Mouse (Mus musculus): ENCODE data around the gene Gm6034. TPM values are rescaled to one million over a fixed set of nuclear protein-coding genes. Genes with fewer than 3 reads are reported as not detected.
"Not testable (repeated sequence)": the region's sequence is repeated elsewhere in the genome, so short reads cannot be mapped to it uniquely, and the experiment has no call there.

Gm6034 gene
- not detected in 2 replicates for polyA plus RNA-seq (2015; fragmentation: Nextera tagmentation; extraction: Ambion mirVana)

DNA sequence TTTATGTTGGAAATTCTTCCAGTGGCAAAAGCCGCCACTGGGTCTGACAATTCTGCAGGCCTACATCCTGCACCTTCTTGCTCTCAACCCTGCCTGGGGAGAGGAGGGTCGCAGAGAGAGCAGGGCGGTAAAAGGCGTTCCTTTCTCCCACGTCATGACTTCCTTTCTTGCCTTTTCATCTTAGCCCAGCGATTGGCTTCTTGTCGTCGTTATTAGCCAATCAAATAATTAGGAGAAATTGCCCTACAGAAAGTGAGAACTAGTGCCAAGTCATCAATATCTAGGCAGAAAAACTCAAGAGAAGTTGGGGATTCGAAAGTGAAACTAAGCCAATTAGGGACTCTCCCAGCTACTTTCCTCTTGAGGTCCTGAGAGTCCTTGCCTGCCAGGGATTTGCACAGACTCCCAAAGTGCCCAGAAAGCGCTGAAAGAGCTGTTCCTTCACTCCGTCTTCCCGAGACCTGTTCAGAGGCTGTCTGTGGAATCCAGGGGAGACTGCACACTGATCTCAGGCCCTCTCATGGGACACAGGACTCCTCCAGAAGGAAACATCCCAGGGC, at the start of gene Gm6034, which contains the start of gene H2-T22:
TSS of gene Gm6034 (plus strand) at position 352 of the 560 bp plus-strand sequence.
TSS of gene H2-T22 (minus strand) at position 138 of the 560 bp plus-strand sequence.
- not testable (repeated sequence) for H3K36me3 ChIP-seq (ENCODE audit: insufficient read depth, low read length); H3K27me3 ChIP-seq (replicated peaks; ENCODE audit: insufficient read depth, low read length); H3K4me1 ChIP-seq (ENCODE audit: insufficient read depth, low read depth, low read length); H3K9me3 ChIP-seq (ENCODE audit: low read length)
- Histone ChIP-seq H3K27ac (ENCODE audit: low read length) (peak within 1 kb of the TSS; percentile 62; the same call in 1 of the 2 replicates), H3K9ac (replicated peaks; ENCODE audit: low read depth) (peak within 1 kb of the TSS; percentile 29), H3K4me3 (ENCODE audit: low read depth, low read length) (peak within 1 kb of the TSS; percentile 37), H3K4me2 (replicated peaks; ENCODE audit: low read depth, low read length) (peak within 1 kb of the TSS; percentile 58)
- peak; percentile 97 for ATAC-seq
- WGBS, result 1% methylated on average over 12 of the region's 12 CpGs
- peak; percentile 98 for DNase-seq (ENCODE audit: low spot score)
- TF ChIP-seq EP300 (IDR thresholded peaks at IDR 0.05), result 0 out of 2 replicates have a peak, but pooled peaks have one; percentile 25

DNA sequence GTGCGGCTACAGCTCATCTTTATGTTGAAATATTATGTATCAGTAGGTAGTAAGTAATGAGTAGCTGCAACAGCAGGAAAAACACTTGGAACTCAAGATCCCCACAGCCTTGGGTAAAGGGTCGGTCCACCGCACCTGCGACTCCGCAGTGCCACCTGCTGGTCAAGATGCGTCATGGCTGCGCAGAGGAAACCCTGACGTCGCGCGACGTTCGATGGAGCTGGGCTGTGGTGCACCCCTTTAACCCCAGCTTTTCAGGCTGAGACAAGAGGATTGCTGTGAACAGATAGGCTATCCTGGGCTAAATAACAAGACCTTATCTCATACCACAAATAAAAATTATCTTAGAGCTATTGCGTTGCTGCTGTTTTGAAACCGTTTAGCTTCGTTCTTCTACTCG, 49.1 kb upstream of the Gm6034 start:
- H3K27ac ChIP-seq (ENCODE audit: low read length), result no peak overlapping the region
- H3K4me1 ChIP-seq (ENCODE audit: insufficient read depth, low read depth, low read length), result no peaks in the 10 kb centered on the region
- DNase-seq (ENCODE audit: low spot score), result peak; percentile 91
- peak; percentile 78 for ATAC-seq
- H3K36me3 ChIP-seq (ENCODE audit: insufficient read depth, low read length), result peaks cover 7% of the 10 kb centered on the region; the same call in 1 of the 2 replicates
- 4% methylated on average over 17 of the region's 17 CpGs for WGBS
- no peak overlapping the region; the same call in 1 of the 2 replicates for H3K4me3 ChIP-seq (ENCODE audit: low read depth, low read length)
- H3K9ac ChIP-seq (replicated peaks; ENCODE audit: low read depth), result no peak overlapping the region
- peak overlapping the region; percentile 64; the same call in 1 of the 2 replicates for H3K4me2 ChIP-seq (replicated peaks; ENCODE audit: low read depth, low read length)
- no peaks in the 10 kb centered on the region for H3K9me3 ChIP-seq (ENCODE audit: low read length)
- H3K27me3 ChIP-seq (replicated peaks; ENCODE audit: insufficient read depth, low read length), result no peaks in the 10 kb centered on the region
- TF ChIP-seq CTCF (IDR thresholded peaks at IDR 0.05), result peak; percentile 100
- no peak for TF ChIP-seq EP300 (IDR thresholded peaks at IDR 0.05)

DNA sequence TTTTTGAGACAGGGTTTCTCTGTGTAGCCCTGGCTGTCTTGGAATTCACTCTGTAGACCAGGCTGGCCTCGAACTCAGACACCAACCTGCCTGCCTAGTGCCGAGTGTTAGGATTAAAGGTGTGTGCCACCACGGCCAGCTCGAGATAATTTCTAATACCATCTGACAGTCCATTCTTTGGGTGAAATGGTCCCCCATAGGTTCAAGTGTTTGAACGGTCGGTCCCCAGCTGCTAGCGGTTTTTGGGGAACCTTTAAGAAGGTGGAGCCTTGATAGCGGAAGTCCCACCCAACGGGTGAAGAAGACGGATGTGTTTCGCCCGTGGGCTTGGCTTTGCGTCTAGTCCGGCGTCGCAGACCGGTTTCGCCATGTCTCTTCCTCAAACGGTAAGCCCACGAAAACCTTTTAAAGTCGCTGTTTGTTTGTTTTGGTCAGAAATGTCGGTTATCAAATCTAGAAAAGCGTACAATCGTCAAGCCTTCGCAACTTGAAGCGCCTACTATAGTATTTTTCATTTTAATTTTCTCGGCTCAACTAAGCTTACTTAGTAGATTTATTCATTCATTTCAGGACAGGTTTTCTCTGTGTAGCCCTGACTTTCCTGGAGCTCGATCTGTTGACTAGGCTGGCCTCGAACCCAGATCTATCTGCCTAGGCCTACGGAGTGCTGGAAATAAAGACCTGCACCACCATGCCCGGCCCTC, 48.4 kb upstream of the Gm6034 start:
- Histone ChIP-seq H3K27ac (ENCODE audit: low read length) (peak overlapping the region; percentile 17), H3K27me3 (replicated peaks; ENCODE audit: insufficient read depth, low read length) (no peaks in the 10 kb centered on the region), H3K4me2 (replicated peaks; ENCODE audit: low read depth, low read length) (peak overlapping the region; percentile 64), H3K9me3 (ENCODE audit: low read length) (no peaks in the 10 kb centered on the region), H3K4me3 (ENCODE audit: low read depth, low read length) (peak overlapping the region; percentile 44), H3K4me1 (ENCODE audit: insufficient read depth, low read depth, low read length) (no peaks in the 10 kb centered on the region), H3K9ac (replicated peaks; ENCODE audit: low read depth) (peak overlapping the region; percentile 48), H3K36me3 (ENCODE audit: insufficient read depth, low read length) (peaks cover under 1% of the 10 kb centered on the region; the same call in 1 of the 2 replicates)
- ATAC-seq (peak; percentile 74), DNase-seq (ENCODE audit: low spot score) (peak; percentile 95)
- WGBS, result 4% methylated on average over 31 of the region's 31 CpGs
- TF ChIP-seq EP300 (IDR thresholded peaks at IDR 0.05), result no peak
- TF ChIP-seq CTCF (IDR thresholded peaks at IDR 0.05), result no peak

DNA sequence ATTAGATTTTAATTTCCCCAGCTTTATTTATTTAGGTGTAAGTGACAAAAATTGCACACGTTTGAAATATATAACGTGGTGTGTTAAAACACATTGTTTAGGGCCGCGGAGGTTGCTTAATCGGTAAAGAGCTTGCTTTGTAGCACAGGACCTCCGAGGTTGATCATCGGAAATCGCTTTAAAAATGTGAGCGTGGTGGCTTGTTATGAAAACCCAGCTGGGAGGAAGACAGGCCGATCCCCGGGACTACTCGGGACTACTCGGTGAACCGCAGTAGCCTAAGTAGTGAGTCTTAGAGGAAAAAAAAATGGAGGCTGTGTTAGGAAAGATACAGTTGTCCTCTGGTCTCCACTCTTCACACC, 47.9 kb upstream of the Gm6034 start:
- Histone ChIP-seq H3K27ac (ENCODE audit: low read length) (peak overlapping the region; percentile 17), H3K9me3 (ENCODE audit: low read length) (no peaks in the 10 kb centered on the region), H3K4me1 (ENCODE audit: insufficient read depth, low read depth, low read length) (no peaks in the 10 kb centered on the region), H3K27me3 (replicated peaks; ENCODE audit: insufficient read depth, low read length) (no peaks in the 10 kb centered on the region), H3K9ac (replicated peaks; ENCODE audit: low read depth) (peak overlapping the region; percentile 48), H3K36me3 (ENCODE audit: insufficient read depth, low read length) (no peaks in the 10 kb centered on the region), H3K4me2 (replicated peaks; ENCODE audit: low read depth, low read length) (peak overlapping the region; percentile 64), H3K4me3 (ENCODE audit: low read depth, low read length) (peak overlapping the region; percentile 44)
- WGBS, result 3% methylated on average over 14 of the region's 14 CpGs
- ATAC-seq (no peak), DNase-seq (ENCODE audit: low spot score) (peak; percentile 30)
- TF ChIP-seq CTCF (IDR thresholded peaks at IDR 0.05) (no peak), EP300 (IDR thresholded peaks at IDR 0.05) (no peak)

DNA sequence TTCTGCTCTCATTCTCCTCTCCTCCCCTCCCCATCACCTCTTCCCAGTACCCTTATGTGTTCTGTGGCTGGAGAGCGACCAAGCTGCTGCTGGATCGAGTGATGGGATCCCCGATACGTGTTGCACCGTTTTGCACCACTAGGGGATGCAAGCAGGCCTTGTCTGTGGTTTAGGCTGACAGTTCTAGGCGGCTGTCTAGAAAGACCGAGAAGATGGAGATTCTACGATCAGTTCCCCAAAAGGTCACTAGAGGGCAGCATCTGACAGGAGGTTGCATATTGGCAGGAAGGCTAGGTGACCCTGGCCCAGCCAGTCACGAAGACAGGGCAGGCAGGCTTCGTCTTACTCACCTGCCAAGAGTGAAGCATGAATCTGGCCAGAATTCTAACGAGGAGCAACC, 45.8 kb upstream of the Gm6034 start:
- peak; percentile 96 for DNase-seq (ENCODE audit: low spot score)
- WGBS, result under 1% methylated on average over 11 of the region's 11 CpGs
- TF ChIP-seq CTCF (IDR thresholded peaks at IDR 0.05), result peak; percentile 100
- TF ChIP-seq EP300 (IDR thresholded peaks at IDR 0.05), result no peak
- H3K4me2 ChIP-seq (replicated peaks; ENCODE audit: low read depth, low read length), result no peak overlapping the region
- no peak overlapping the region for H3K9ac ChIP-seq (replicated peaks; ENCODE audit: low read depth)
- no peaks in the 10 kb centered on the region for H3K36me3 ChIP-seq (ENCODE audit: insufficient read depth, low read length)
- H3K27me3 ChIP-seq (replicated peaks; ENCODE audit: insufficient read depth, low read length), result no peaks in the 10 kb centered on the region
- no peak overlapping the region for H3K4me3 ChIP-seq (ENCODE audit: low read depth, low read length)
- H3K27ac ChIP-seq (ENCODE audit: low read length), result no peak overlapping the region
- no peaks in the 10 kb centered on the region for H3K4me1 ChIP-seq (ENCODE audit: insufficient read depth, low read depth, low read length)
- H3K9me3 ChIP-seq (ENCODE audit: low read length), result no peaks in the 10 kb centered on the region
- peak; percentile 60 for ATAC-seq

DNA sequence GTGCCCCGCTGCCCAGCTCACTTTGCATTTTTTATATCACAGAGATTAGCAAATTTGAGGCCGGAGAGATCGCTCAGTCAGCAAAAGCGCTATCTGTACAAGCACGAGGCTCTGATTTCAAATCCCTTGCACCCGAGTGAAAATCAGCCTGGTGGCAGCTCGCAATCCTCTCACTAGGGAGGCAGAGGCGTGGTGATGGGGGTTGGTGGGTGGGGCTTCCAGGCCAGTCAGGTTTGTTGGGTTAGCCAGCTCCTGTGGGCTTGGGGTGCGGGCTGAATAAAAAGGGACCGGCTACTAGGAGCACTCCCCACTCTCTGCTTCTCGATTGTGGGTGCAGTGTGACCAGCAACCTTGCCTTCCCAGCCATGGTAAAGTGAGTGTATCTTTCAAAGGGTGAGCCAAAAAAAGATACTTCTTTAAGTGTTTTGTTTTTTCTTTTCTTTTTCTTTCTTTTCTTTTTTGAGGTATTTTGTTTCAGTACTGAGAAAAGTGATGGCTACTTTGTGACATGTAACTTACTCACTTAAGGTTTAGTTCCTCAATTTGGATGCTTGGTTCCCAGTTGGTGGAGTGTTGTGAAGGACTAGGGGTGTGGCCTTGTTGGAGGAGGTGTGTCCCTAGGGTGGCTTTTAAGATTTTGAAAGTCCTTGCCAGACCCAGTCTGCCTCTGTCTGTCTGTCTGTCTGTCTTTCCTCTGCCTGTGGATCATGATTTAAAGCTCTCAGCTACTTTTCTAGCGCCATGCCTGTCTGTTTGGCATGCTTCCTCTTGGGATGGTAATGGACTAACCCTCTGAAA, 44.8 kb upstream of the Gm6034 start:
- no peaks in the 10 kb centered on the region for H3K4me1 ChIP-seq (ENCODE audit: insufficient read depth, low read depth, low read length)
- H3K9ac ChIP-seq (replicated peaks; ENCODE audit: low read depth), result no peak overlapping the region
- H3K4me2 ChIP-seq (replicated peaks; ENCODE audit: low read depth, low read length), result no peak overlapping the region; the same call in 1 of the 2 replicates
- no peak overlapping the region for H3K27ac ChIP-seq (ENCODE audit: low read length)
- no peaks in the 10 kb centered on the region for H3K27me3 ChIP-seq (replicated peaks; ENCODE audit: insufficient read depth, low read length)
- TF ChIP-seq EP300 (IDR thresholded peaks at IDR 0.05) (no peak), CTCF (IDR thresholded peaks at IDR 0.05) (no peak)
- H3K4me3 ChIP-seq (ENCODE audit: low read depth, low read length), result no peak overlapping the region
- DNase-seq (ENCODE audit: low spot score) (peak; percentile 56), ATAC-seq (no peak)
- WGBS, result 52% methylated on average over 12 of the region's 12 CpGs
- H3K9me3 ChIP-seq (ENCODE audit: low read length), result no peaks in the 10 kb centered on the region
- H3K36me3 ChIP-seq (ENCODE audit: insufficient read depth, low read length), result no peaks in the 10 kb centered on the region

Measured in lung, postnatal 0 days (tissue).